Comparison of ENCODE assay signal across 8 mouse cellular contexts in genomic region chr14:74764191-74764918, GRCm38 (mm10). TPM values are rescaled to one million over a fixed set of nuclear protein-coding genes. Genes with fewer than 3 reads are reported as not detected.
A peak's percentile ranks its signal among the peaks of the same experiment; 100 is the strongest.
DNase-seq lines count a peak whose midpoint lies in the region.

No protein-coding gene starts in this region.

- peak; percentile 62 to 75 for DNase-seq in CD8-positive naive resting alpha-beta T cell, adult 2 months (ENCODE audit: low read depth in 2 of 2, low spot score in 2 of 2)
- DNase-seq in adrenal gland, adult 8-10 months: peak; percentile 29
- DNase-seq in embryo, embryonic 11.5 days (ENCODE audit: low read depth, low spot score): peak; percentile 37
- DNase-seq in heart, adult 9 months (ENCODE audit: low spot score in 2 of 2): peak; percentile 35 to 69
- DNase-seq in kidney, postnatal 10 days: peak; percentile 87
- DNase-seq in lung, adult 18-20 months: peak; percentile 55 to 70
- peak; percentile 60 for DNase-seq in retina, postnatal 7 days (ENCODE audit: low read depth, low spot score)
- peak; percentile 57 for DNase-seq in urinary bladder, adult 2 months (ENCODE audit: low spot score)

RNA-seq across cellular contexts. Expression of gene Esd, which starts 32.3 kb away (rescaled TPM):
- total RNA-seq in adrenal gland, adult 8-10 months (2022): 100 to 1,000 TPM; 221 to 384 (median 269) TPM
- 247 and 326 TPM in 2 replicates for polyA plus RNA-seq in urinary bladder, adult 2 months (2012; rRNA removed)

Comparison
In these comparisons a context has a peak if more than half of its experiments do, and no peak if none do; other contexts are left out.
1. Peak in every context shown above with its lines: DNase-seq.
2. DNase-seq: peak in every context shown above with its lines; median percentile 87 in kidney, postnatal 10 days; 68 in CD8-positive naive resting alpha-beta T cell, adult 2 months; 62 in lung, adult 18-20 months; 60 in retina, postnatal 7 days; 57 in urinary bladder, adult 2 months; 52 in heart, adult 9 months; 37 in embryo, embryonic 11.5 days; 29 in adrenal gland, adult 8-10 months.